Mouse (Mus musculus): Measurements from ENCODE around the gene Fbxl5.
A peak's percentile ranks its signal among the peaks of the same experiment; 100 is the strongest.

Fbxl5 gene

DNA sequence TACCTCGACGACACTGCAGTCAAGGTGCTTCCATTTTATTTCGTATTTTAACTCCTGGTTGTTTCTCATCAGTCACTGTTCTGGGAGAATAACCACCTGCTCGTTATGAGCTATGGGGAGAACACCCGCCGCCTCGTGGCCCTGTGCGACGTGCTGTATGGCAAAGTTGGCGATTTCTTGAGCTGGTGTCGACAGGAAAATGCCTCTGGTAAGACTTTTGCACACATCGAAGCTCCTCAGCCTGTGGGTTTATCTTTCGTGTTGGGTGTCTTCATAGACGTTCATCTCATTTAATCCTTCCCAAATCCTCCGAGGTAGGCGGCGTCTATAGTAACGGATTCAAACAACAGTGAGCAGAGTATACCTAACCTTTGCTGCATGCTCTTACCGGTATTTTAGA is at the start of gene Fbxl5:
Gene Fbxl5, minus strand, starts transcription at position 101 of the 400 bp plus-strand sequence.
- no peak for DNase-seq (ENCODE audit: low spot score)

- no peak for DNase-seq (ENCODE audit: low spot score)
Measured at GRCm38 (mm10) chr5:43868711-43869600, 47.5 kb upstream of the Fbxl5 start.

DNA sequence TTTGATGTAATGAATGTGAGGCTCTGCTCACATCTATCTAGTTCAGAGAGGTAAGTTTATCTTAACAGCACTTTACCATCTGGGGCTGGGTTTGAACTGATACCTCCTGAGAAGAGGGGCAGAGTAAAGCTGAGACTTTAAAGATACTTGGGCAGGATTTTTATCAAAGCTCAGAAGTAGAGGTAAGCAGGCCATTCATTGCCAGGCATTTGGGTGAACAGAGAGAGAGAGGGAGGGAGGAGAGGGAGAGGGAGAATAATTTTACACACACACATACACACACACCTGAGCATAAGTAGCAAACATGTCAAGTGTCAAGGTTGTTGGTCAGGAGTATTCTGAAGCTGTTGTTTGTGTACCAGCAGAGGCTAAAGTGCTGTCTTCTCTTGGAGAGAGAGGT is 46.8 kb upstream of the Fbxl5 start, which contains the start of gene Cd38:
Gene Cd38, plus strand, starts transcription at position 301 of the 400 bp plus-strand sequence.
- no peak for DNase-seq (ENCODE audit: low spot score)

- DNase-seq (ENCODE audit: low spot score), result no peak
Measured at GRCm38 (mm10) chr5:43865316-43865715, 43.9 kb upstream of the Fbxl5 start.

- DNase-seq (ENCODE audit: low spot score), result no peak
Measured at GRCm38 (mm10) chr5:43863642-43864041, 42.2 kb upstream of the Fbxl5 start.

DNA sequence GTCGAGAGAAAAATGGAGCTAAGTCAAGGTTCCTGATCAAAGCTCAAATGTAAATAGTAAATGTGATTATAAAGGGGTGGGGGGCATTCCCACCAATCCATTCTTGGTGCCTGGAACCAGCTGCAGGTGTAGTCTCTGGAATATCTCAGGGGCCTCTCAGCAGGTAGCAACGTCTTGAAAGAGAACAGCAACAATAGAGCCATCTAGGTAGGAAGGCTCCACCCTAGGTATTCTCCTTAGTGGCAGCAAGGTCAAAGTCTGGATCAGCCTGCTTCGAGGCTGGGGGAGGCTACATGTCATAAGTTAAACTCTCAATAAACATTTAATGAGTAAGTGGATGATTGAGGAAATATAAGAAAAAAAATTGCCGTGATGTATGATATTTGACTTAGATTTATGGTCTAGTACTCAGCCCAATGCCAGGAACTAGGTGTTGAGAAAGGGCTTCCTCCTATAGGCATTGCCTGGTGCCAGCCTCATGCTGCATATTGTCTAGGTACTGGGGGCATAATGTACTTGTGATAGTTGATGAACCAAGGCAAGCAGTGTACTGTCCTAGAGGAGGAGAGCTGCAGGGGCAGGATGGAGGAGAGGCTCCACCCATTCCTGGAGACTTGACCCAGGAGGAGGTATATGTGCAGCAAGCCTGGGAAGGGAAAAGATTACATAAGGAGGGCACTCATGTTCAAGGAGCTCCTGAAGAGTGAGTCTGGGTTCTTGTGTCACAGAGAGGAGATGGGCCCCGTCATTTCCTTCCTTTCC is 39.4 kb upstream of the Fbxl5 start:
- DNase-seq (ENCODE audit: low spot score), result no peak

DNA sequence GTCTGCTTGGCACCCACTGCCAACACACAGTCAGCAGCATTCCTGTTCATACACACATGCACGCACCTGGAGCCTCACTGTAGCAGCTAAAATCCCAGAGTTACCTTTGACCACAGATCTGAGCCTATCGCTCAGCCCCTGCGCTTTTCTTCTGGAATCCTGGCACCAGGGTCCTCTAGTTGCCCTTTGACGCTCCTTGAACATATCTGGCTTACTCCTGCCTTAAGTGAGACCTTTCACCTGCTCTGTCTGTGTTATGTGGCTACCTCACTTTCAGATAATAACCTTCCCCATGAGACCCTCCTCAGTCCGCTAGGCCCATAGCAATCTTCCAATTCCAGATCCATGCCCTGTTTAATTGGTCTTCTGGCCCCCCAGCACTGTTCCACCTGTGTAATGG is 38.7 kb upstream of the Fbxl5 start:
- no peak for DNase-seq (ENCODE audit: low spot score)

DNA sequence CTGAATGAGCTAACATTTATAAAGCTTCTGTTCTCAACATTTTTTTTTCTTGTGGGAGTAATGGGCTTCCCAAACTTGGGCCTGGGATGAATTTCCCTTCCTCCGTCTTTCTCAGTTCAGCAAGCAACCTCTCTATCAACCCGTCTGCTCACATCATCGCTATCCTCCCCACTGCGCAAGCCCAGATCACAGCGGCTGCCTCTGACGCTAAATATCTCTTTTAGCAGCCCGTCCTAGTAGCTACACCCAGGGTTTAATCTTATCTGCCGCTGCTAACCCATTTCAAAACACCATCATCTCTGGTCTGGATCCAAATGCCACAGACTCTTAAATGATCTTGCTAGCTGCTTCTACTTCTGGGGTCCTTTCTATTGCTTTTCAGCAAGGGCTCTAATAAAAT is 38.2 kb upstream of the Fbxl5 start:
- DNase-seq (ENCODE audit: low spot score), result no peak

GRCm38 (mm10) chr5:43855769-43856168 is 34.3 kb upstream of the Fbxl5 start:
- no peak for DNase-seq (ENCODE audit: low spot score)

GRCm38 (mm10) chr5:43853868-43854488 is 32.5 kb upstream of the Fbxl5 start:
- DNase-seq (ENCODE audit: low spot score), result no peak

DNA sequence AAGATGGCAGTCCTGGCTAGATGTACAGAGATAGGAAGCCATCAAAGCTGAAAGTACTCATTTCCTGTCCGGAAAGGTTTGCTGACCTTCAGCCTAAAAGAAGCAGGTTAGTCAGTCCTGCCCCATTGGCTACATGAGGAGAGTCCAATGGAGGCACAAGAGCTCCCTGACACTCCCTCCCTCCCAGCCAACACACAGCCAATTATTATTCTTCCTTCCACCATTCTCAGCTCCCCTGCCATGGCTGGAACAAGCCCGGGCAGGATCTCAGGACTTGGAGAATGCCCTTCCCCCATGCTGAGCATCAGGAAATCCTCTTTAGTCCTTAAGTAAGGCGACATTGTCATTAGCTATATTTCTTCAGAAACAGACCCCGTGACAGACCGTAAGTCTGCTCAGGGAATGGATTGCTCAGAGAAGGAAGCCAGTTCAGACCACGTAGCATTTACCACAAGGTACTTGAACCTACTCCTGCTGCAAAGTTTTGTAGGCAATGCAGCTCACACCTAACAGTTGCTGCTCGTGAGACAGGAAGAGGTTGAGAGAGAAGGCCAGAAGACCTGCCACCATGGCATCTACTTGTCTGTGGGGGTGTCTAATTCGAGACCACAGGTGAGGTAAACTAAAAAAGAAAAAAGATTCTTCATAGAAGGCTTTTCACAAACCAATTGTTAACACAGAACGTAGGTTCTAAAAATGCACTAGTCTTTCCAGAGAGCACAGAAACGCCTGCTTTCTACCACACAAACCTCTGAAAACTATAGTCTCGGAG is 31.8 kb upstream of the Fbxl5 start:
- no peak for DNase-seq (ENCODE audit: low spot score)

DNA sequence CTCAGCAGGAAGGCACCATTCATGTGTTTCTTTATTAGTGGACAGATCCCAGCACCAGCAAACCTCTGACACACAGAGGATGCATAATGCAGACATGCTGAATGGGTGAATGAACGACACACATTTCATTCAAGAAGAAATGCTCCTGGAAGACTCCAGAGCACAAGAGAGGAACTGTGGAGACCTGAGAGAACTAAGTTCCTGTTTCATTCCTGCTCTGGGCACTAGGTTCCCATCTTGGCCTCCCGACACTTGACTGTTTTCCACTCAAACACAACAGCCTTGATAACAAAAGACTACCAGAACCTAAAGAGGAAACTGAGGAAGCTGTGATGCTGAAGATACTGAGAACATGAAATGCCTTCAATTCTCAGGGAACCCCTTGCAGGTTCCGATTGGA is 26.8 kb upstream of the Fbxl5 start:
- DNase-seq (ENCODE audit: low spot score), result no peak

GRCm38 (mm10) chr5:43847555-43847954 is 26.1 kb upstream of the Fbxl5 start:
- DNase-seq (ENCODE audit: low spot score), result no peak

GRCm38 (mm10) chr5:43846227-43846626 is 24.8 kb upstream of the Fbxl5 start:
- DNase-seq (ENCODE audit: low spot score), result no peak

DNA sequence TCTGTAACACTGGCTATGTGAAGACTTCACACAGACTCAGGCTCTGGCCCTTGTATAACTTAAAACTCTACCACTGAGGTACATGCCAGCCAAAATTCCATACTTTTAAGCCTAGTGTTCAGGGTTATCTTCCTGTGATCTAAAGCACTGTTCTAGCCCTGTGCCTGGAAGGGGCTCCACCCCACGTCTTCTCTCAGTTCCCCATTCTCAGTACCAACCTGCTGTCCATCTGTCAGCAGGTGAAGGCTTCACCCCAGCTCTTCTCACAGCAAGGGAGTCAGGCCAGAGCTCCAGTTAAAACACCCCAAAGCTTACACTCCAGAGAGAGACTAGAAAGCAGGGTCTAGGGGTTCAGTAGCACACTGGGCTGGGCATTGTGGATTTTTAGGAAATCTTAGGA is 24.2 kb upstream of the Fbxl5 start:
- no peak for DNase-seq (ENCODE audit: low spot score)

DNA sequence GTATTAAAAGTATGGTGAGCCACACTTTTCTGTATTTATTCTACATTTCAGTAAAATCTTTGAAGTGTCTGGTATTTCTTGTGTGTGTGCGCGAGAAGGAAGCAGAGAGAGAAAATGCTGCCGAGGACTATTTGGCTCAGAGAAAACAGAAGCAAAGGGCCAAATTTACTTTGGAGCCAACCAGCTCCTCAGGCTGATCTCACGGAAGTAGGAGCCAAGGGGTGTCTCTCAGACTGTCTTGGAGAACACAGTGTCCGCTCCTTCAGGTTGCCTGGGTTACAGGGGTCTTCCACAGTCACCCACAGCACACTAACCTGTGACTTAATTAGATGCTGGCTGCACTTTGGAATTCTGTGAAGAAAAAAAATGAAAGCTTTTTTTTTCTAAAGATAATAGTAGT is 23.6 kb upstream of the Fbxl5 start:
- DNase-seq (ENCODE audit: low spot score), result no peak

GRCm38 (mm10) chr5:43842576-43843155 is 21.2 kb upstream of the Fbxl5 start:
- no peak for DNase-seq (ENCODE audit: low spot score)

GRCm38 (mm10) chr5:43842011-43842285 is 20.5 kb upstream of the Fbxl5 start:
- DNase-seq (ENCODE audit: low spot score), result no peak

GRCm38 (mm10) chr5:43841144-43842010 is 19.9 kb upstream of the Fbxl5 start:
- peak; percentile 55 for DNase-seq (ENCODE audit: low spot score)

- DNase-seq (ENCODE audit: low spot score), result peak; percentile 43
Measured at GRCm38 (mm10) chr5:43837372-43837771, 15.9 kb upstream of the Fbxl5 start.

DNA sequence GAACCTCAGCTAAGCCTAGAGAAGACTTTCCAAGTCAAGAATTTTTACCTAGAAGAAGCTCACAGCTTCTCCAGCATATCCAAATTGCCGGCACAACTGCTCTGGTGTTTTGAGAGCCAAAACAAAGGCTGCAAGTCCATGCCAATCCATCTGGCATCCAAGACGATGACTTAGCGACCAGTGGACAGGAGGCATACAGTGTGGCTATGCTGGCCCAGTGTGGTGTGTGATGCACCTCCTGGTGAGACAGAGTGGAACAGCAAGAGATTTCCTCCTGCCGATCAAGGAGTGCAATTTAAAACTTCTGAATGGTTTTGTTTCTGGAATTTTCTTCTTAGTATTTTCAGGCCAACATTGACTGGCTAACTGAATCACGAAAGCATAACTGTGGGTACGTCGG is 15.2 kb upstream of the Fbxl5 start:
- no peak for DNase-seq (ENCODE audit: low spot score)
